Mouse (Mus musculus): ENCODE data around the gene Ankrd36. TPM values are rescaled to one million over a fixed set of nuclear protein-coding genes. Genes with fewer than 3 reads are reported as not detected.

The Ankrd36 gene
- polyA plus RNA-seq, 1 experiment from 2014 or later: not detected

- Histone ChIP-seq H3K4me3 (no peak overlapping the region), H3K27ac (no peak overlapping the region), H3K27me3 (ENCODE audit: poor library complexity, severe bottlenecking) (no peaks in the 10 kb centered on the region), H3K4me1 (0 out of 2 replicates have a peak, but pooled peaks cover 4% of the 10 kb centered on the region), H3K9me3 (no peaks in the 10 kb centered on the region), H3K36me3 (replicated peaks) (peaks cover 2% of the 10 kb centered on the region; the same call in 1 of the 2 replicates)
- WGBS: 92% methylated on average over 9 of the region's 9 CpGs
- DNase-seq (ENCODE audit: extremely low spot score, low spot score): no peak
Measured at GRCm38 (mm10) chr11:5729582-5729981, 160.1 kb downstream of the Ankrd36 start.

- Histone ChIP-seq H3K4me3 (no peak overlapping the region), H3K27me3 (ENCODE audit: poor library complexity, severe bottlenecking) (no peaks in the 10 kb centered on the region), H3K4me1 (0 out of 2 replicates have a peak, but pooled peaks cover 4% of the 10 kb centered on the region), H3K36me3 (replicated peaks) (no peaks in the 10 kb centered on the region), H3K27ac (no peak overlapping the region), H3K9me3 (no peaks in the 10 kb centered on the region)
- no peak for DNase-seq (ENCODE audit: extremely low spot score, low spot score)
- 77% methylated on average over 5 of the region's 5 CpGs for WGBS
Measured at GRCm38 (mm10) chr11:5732401-5732800, 162.9 kb downstream of the Ankrd36 start.

GRCm38 (mm10) chr11:5734323-5734722 is 164.8 kb downstream of the Ankrd36 start:
- Histone ChIP-seq H3K9me3 (no peaks in the 10 kb centered on the region), H3K4me3 (no peak overlapping the region), H3K36me3 (replicated peaks) (no peaks in the 10 kb centered on the region), H3K27ac (no peak overlapping the region), H3K27me3 (ENCODE audit: poor library complexity, severe bottlenecking) (no peaks in the 10 kb centered on the region), H3K4me1 (no peaks in the 10 kb centered on the region)
- no peak for DNase-seq (ENCODE audit: extremely low spot score, low spot score)
- WGBS: 96% methylated on average over 4 of the region's 4 CpGs

DNA sequence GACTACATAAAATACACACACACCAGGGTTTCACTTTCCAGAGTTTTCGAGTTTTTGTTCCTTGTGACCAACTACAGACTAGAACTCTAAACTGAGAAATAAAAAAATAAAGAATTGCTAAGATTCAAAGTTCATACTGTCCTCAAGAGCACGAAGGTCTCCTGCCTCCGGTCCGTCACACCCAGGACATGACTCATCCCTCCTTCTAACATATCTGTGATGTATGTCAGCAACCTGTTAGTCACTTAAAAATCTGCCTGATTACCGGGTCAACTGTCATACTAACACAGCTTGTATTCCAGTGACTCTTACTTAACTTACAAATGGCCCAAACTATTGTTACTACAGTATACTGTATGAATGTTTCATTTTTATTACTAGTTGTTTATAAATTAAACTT is 167.7 kb downstream of the Ankrd36 start:
- no peak for DNase-seq (ENCODE audit: extremely low spot score, low spot score)
- H3K9me3 ChIP-seq: no peaks in the 10 kb centered on the region
- no peak overlapping the region for H3K4me3 ChIP-seq
- peaks cover 3% of the 10 kb centered on the region; the same call in 1 of the 2 replicates for H3K27me3 ChIP-seq (ENCODE audit: poor library complexity, severe bottlenecking)
- peaks cover 13% of the 10 kb centered on the region for H3K4me1 ChIP-seq
- H3K27ac ChIP-seq: no peak overlapping the region
- 94% methylated on average over 5 of the region's 5 CpGs for WGBS
- no peaks in the 10 kb centered on the region for H3K36me3 ChIP-seq (replicated peaks)

Other genes starting within 250 kb of the Ankrd36 start
- gene Znrf3, start 124.8 kb upstream of the Ankrd36 start, polyA plus RNA-seq (2016; fragmentation: Nextera tagmentation; extraction: Ambion mirVana): 11.1 and 11.9 TPM in 2 replicates
- gene Xbp1, start 49.0 kb upstream of the Ankrd36 start, polyA plus RNA-seq (2016; fragmentation: Nextera tagmentation; extraction: Ambion mirVana): 93.9 and 99.6 TPM in 2 replicates
- gene Ccdc117, start 27.5 kb upstream of the Ankrd36 start, polyA plus RNA-seq (2016; fragmentation: Nextera tagmentation; extraction: Ambion mirVana): 21.5 and 27.2 TPM in 2 replicates
- 160 and 169 TPM in 2 replicates for gene Mrps24, start 146.0 kb downstream of the Ankrd36 start, polyA plus RNA-seq (2016; fragmentation: Nextera tagmentation; extraction: Ambion mirVana)
- gene Urgcp, start 192.7 kb downstream of the Ankrd36 start, polyA plus RNA-seq (2016; fragmentation: Nextera tagmentation; extraction: Ambion mirVana): 19.3 and 20.3 TPM in 2 replicates
- gene Dbnl, start 218.8 kb downstream of the Ankrd36 start, polyA plus RNA-seq (2016; fragmentation: Nextera tagmentation; extraction: Ambion mirVana): 140 and 141 TPM in 2 replicates
- 2.8 and 2.9 TPM in 2 replicates for gene Pgam2, start 234.0 kb downstream of the Ankrd36 start, polyA plus RNA-seq (2016; fragmentation: Nextera tagmentation; extraction: Ambion mirVana)